Mouse (Mus musculus) forebrain, embryonic 10.5 days (tissue): ENCODE data around the gene Tmprss3. TPM values are rescaled to one million over a fixed set of nuclear protein-coding genes. Genes with fewer than 3 reads are reported as not detected.
A peak's percentile ranks its signal among the peaks of the same experiment; 100 is the strongest.

Source experiments
- DNase-seq: peaks from one replicate; pipeline ENCODE4 v3.0.0-alpha.2; 2017; ENCODE audit warnings: low spot score; ENCODE audit errors: extremely low spot score
- H3K27ac ChIP-seq: fragments of 300-500 bp; sonication (generic); 2 replicates; pipeline ENCODE4 v1.5.1; 2016; ENCODE audit warnings: mild to moderate bottlenecking
- H3K27me3 ChIP-seq: fragments of 300-500 bp; sonication (generic); 2 replicates; pipeline ENCODE4 v1.6.1; 2016; ENCODE audit warnings: mild to moderate bottlenecking; ENCODE audit not compliant: poor library complexity, severe bottlenecking
- H3K36me3 ChIP-seq: fragments of 300-500 bp; sonication (generic); replicated peaks from 2 replicates; pipeline ENCODE4 v1.6.1; 2016; ENCODE audit warnings: mild to moderate bottlenecking, moderate library complexity
- H3K4me1 ChIP-seq: fragments of 300-500 bp; sonication (generic); 2 replicates; pipeline ENCODE4 v1.6.1; 2016
- H3K4me3 ChIP-seq: fragments of 300-500 bp; sonication (generic); 2 replicates; pipeline ENCODE4 v1.5.1; 2016; ENCODE audit warnings: mild to moderate bottlenecking, moderate library complexity
- H3K9me3 ChIP-seq: fragments of 300-500 bp; sonication (generic); 2 replicates; pipeline ENCODE4 v1.6.1; 2016; ENCODE audit warnings: mild to moderate bottlenecking, moderate library complexity
- WGBS: fragments of 180-500 bp; shearing (Covaris S2); methylation state at CpG from one replicate; pipeline ENCODE4 v1.1.7; 2016; 5-methylcytosine and 5-hydroxymethylcytosine counted together
- polyA plus RNA-seq: library from polyadenylated mRNA; unstranded; fragments of >200 nt; fragmentation: Nextera tagmentation; extraction: Ambion mirVana; gene quantifications from 2 replicates; pipeline ENCODE4 v1.2.1, GENCODE M21; 2016

Gene Tmprss3
- polyA plus RNA-seq, 1 experiment from 2014 or later = not detected

GRCm38 (mm10) chr17:31222810-31223310, 24.1 kb upstream of the Tmprss3 start:
- Histone ChIP-seq H3K4me3 (no peak overlapping the region), H3K4me1 (no peaks in the 10 kb centered on the region), H3K9me3 (no peaks in the 10 kb centered on the region), H3K36me3 (no peaks in the 10 kb centered on the region), H3K27me3 (no peaks in the 10 kb centered on the region), H3K27ac (no peak overlapping the region)
- WGBS = 93% methylated on average over 4 of the region's 4 CpGs
- DNase-seq = no peak

- Histone ChIP-seq H3K4me1 (peaks cover 14% of the 10 kb centered on the region), H3K36me3 (no peaks in the 10 kb centered on the region), H3K4me3 (no peak overlapping the region), H3K27me3 (no peaks in the 10 kb centered on the region), H3K27ac (0 out of 2 replicates have a peak overlapping the region, but pooled peaks have one; percentile 4), H3K9me3 (no peaks in the 10 kb centered on the region)
- DNase-seq = no peak
- 53% methylated on average over 5 of the region's 5 CpGs for WGBS
Observed at GRCm38 (mm10) chr17:31216068-31216955, 17.5 kb upstream of the Tmprss3 start.

GRCm38 (mm10) chr17:31211881-31212280, 13.1 kb upstream of the Tmprss3 start:
- Histone ChIP-seq H3K36me3 (no peaks in the 10 kb centered on the region), H3K4me1 (peaks cover 14% of the 10 kb centered on the region), H3K27ac (no peak overlapping the region), H3K4me3 (no peak overlapping the region), H3K27me3 (no peaks in the 10 kb centered on the region), H3K9me3 (no peaks in the 10 kb centered on the region)
- 87% methylated on average over 6 of the region's 6 CpGs for WGBS
- DNase-seq = no peak

- Histone ChIP-seq H3K27me3 (no peaks in the 10 kb centered on the region), H3K4me1 (peaks cover 3% of the 10 kb centered on the region; the same call in 1 of the 2 replicates), H3K9me3 (no peaks in the 10 kb centered on the region), H3K36me3 (no peaks in the 10 kb centered on the region), H3K27ac (no peak overlapping the region), H3K4me3 (no peak overlapping the region)
- WGBS = 93% methylated on average over 7 of the region's 7 CpGs
- no peak for DNase-seq
Observed at GRCm38 (mm10) chr17:31210299-31210698, 11.5 kb upstream of the Tmprss3 start.

- H3K36me3 ChIP-seq = no peaks in the 10 kb centered on the region
- no peaks in the 10 kb centered on the region for H3K27me3 ChIP-seq
- peaks cover 3% of the 10 kb centered on the region; the same call in 1 of the 2 replicates for H3K4me1 ChIP-seq
- no peak for DNase-seq
- no peaks in the 10 kb centered on the region for H3K9me3 ChIP-seq
- WGBS = 91% methylated on average over 11 of the region's 11 CpGs
- H3K4me3 ChIP-seq = no peak overlapping the region
- H3K27ac ChIP-seq = no peak overlapping the region
Observed at GRCm38 (mm10) chr17:31209376-31209930, 10.7 kb upstream of the Tmprss3 start.

- Histone ChIP-seq H3K36me3 (no peaks in the 10 kb centered on the region), H3K4me3 (no peak overlapping the region), H3K4me1 (peaks cover 3% of the 10 kb centered on the region; the same call in 1 of the 2 replicates), H3K9me3 (no peaks in the 10 kb centered on the region), H3K27me3 (no peaks in the 10 kb centered on the region), H3K27ac (no peak overlapping the region)
- no peak for DNase-seq
- WGBS = 93% methylated on average over 8 of the region's 8 CpGs
Observed at GRCm38 (mm10) chr17:31208654-31209053, 9.9 kb upstream of the Tmprss3 start.

GRCm38 (mm10) chr17:31207771-31208334, 9.1 kb upstream of the Tmprss3 start, which contains the start of gene Ubash3a:
Gene Ubash3a (plus strand): TSS chr17:31207873.
- Histone ChIP-seq H3K4me1 (peaks cover 3% of the 10 kb centered on the region; the same call in 1 of the 2 replicates), H3K27ac (no peak within 1 kb of the TSS), H3K36me3 (no peaks in the 10 kb centered on the region), H3K27me3 (no peaks in the 10 kb centered on the region), H3K4me3 (no peak within 1 kb of the TSS), H3K9me3 (no peaks in the 10 kb centered on the region)
- DNase-seq = no peak
- WGBS = 90% methylated on average over 12 of the region's 12 CpGs

- Histone ChIP-seq H3K4me3 (no peak overlapping the region), H3K4me1 (0 out of 2 replicates have a peak, but pooled peaks cover 10% of the 10 kb centered on the region), H3K9me3 (no peaks in the 10 kb centered on the region), H3K36me3 (no peaks in the 10 kb centered on the region), H3K27ac (no peak overlapping the region), H3K27me3 (no peaks in the 10 kb centered on the region)
- 94% methylated on average over 7 of the region's 7 CpGs for WGBS
- DNase-seq = no peak
Observed at GRCm38 (mm10) chr17:31196283-31196682, 2.5 kb downstream of the Tmprss3 start.

GRCm38 (mm10) chr17:31195207-31195606, 3.6 kb downstream of the Tmprss3 start:
- Histone ChIP-seq H3K27me3 (no peaks in the 10 kb centered on the region), H3K4me1 (0 out of 2 replicates have a peak, but pooled peaks cover 10% of the 10 kb centered on the region), H3K27ac (no peak overlapping the region), H3K4me3 (no peak overlapping the region), H3K36me3 (no peaks in the 10 kb centered on the region), H3K9me3 (no peaks in the 10 kb centered on the region)
- DNase-seq = no peak
- WGBS = 82% methylated on average over 6 of the region's 6 CpGs

- Histone ChIP-seq H3K27ac (no peak overlapping the region), H3K36me3 (no peaks in the 10 kb centered on the region)
Observed at GRCm38 (mm10) chr17:31193360-31193759, 5.4 kb downstream of the Tmprss3 start.

GRCm38 (mm10) chr17:31192663-31193062, 6.1 kb downstream of the Tmprss3 start:
- DNase-seq = no peak
- Histone ChIP-seq H3K9me3 (no peaks in the 10 kb centered on the region), H3K27ac (no peak overlapping the region), H3K27me3 (no peaks in the 10 kb centered on the region), H3K36me3 (no peaks in the 10 kb centered on the region), H3K4me3 (no peak overlapping the region), H3K4me1 (0 out of 2 replicates have a peak, but pooled peaks cover 10% of the 10 kb centered on the region)
- 71% methylated on average over 2 of the region's 2 CpGs for WGBS

More at GRCm38 (mm10) chr17:31193360-31193759, 5.4 kb downstream of the Tmprss3 start:
- Histone ChIP-seq H3K4me1 (0 out of 2 replicates have a peak, but pooled peaks cover 10% of the 10 kb centered on the region), H3K4me3 (no peak overlapping the region), H3K9me3 (no peaks in the 10 kb centered on the region), H3K27me3 (no peaks in the 10 kb centered on the region)
- 89% methylated on average over 9 of the region's 9 CpGs for WGBS
- DNase-seq = no peak

- no peaks in the 10 kb centered on the region for H3K36me3 ChIP-seq
- 80% methylated on average over 8 of the region's 8 CpGs for WGBS
- H3K4me1 ChIP-seq = 0 out of 2 replicates have a peak, but pooled peaks cover 10% of the 10 kb centered on the region
- H3K27me3 ChIP-seq = no peaks in the 10 kb centered on the region
- H3K9me3 ChIP-seq = no peaks in the 10 kb centered on the region; the same call in 1 of the 2 replicates
- H3K27ac ChIP-seq = no peak overlapping the region
- H3K4me3 ChIP-seq = no peak overlapping the region
- no peak for DNase-seq
Observed at GRCm38 (mm10) chr17:31191825-31192224, 7.0 kb downstream of the Tmprss3 start.
